Mouse (Mus musculus) cerebellum, adult (tissue): ENCODE data around the gene Mvd.

Experiments
- ATAC-seq: cut with Nextera tagmentation; 2 replicates; pipeline ENCODE4 v1.9.2; 2017; ENCODE audit warnings: mild to moderate bottlenecking, moderate library complexity, mixed read lengths; ENCODE audit not compliant: insufficient number of reproducible peaks, low FRiP score, low TSS enrichment

Mvd gene

DNA sequence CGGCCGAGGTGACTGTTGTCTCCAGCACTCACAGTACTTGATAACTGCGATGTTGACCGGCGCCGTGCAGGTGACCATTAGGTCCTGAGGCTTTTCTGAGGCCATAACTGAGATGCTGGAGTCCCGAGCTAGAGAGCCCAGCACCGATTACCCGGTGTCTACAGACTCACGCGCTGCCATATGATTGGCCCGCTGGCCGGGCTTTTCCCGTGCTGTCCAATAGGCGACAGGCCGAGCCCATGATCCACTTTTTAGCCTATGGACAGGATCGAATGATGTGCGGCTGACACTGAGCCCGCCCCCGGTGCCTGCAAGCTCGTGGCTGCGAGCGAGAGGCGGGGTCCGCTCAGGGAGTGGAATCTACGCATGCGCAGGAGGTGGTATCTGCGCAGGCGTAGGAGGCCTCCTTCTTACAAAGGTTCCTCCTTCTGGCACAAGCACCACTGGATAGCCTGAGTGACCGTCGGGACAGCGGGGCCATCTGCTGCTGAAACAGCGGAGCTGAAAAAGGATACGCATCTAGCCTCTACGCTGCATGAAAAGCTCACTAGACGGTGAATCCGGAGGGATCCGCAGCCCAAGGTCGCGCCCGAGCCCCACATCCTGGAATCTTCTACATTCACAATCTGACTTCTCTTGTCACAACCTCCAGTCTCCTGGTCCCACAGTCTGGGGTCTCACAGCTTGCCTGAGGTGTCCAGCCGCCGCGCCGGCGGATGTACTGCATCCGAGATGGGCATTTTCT, at the start of gene Mvd:
Gene Mvd, minus strand, starts transcription at position 161 of the 745 bp plus-strand sequence.
- peak; percentile 95 for ATAC-seq

DNA sequence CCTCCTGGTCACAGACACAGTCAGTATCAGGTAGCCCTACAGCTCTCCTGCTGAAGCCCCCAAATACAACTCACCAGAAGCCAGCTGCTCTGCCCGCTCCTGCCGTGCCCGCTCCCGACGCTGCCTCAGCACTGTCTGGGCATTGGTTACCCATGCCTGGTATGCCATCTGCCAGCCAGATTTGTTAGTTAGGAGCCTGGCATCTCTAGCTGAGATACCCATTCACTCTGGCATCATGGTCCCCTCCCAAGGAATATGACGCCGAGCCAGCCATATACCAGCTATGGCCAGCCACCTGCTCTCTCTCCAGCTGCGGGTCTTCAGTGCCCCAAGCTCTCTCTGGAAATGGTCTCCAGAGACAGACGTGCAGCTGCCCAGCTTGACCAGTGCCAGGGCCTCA, 45.2 kb upstream of the Mvd start:
- ATAC-seq = no peak

DNA sequence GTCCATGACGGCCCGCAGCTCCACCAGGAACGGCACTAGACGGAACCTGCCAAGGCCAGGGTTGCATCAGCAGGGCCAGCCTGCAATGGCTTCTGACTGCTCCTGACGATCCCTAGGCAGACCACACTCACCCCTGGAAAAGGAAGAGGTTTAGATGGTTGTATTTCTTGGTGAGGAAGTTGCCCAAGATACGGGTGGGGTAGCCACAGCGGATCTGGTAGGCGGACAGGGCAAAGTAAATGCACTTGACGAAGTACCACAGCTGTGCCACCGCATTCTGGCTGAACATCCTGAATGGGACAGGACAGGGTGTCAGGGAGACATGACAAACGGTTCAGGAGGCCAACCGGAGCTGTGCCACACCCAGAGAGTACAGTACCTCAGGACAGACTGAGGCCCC, 41.6 kb upstream of the Mvd start:
- no peak for ATAC-seq

DNA sequence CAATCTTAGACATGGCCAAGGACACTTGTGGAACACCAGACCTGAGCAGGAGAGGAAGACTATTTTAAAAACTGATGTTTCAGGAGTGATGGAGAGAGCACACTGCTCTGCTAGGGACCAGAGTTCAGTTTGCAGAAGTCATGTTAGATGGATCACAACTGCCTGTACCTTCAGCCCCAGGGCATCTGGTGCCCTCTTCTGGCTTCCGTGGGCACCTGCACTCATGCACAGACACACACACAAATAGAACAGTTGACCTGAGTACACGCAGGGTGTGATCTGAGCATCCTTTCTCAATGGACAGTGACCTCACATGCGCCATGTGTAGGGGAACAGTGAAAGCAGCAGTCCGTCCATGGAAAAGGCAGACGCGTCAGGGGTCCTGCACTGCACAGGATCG, 40.7 kb upstream of the Mvd start:
- ATAC-seq = no peak

DNA sequence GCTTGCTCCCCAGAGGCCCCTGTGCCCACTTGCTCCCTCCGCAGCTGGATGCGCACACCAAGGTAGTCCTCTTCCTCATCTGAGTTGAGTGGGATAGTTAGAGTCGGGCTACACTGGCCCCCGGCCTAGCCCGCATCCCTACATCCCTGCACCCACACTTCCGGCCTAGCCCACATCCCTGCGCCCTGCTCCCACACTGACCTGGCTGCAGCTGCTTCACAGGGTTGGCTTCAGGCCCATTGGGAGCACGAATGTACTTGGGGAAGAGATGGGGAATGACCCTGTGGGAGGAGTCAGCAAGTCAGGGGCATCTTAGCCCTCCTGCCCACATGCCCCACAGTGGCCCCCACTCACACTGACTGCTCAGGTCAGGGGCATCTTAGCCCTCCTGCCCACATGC, 39.2 kb upstream of the Mvd start:
- no peak for ATAC-seq

DNA sequence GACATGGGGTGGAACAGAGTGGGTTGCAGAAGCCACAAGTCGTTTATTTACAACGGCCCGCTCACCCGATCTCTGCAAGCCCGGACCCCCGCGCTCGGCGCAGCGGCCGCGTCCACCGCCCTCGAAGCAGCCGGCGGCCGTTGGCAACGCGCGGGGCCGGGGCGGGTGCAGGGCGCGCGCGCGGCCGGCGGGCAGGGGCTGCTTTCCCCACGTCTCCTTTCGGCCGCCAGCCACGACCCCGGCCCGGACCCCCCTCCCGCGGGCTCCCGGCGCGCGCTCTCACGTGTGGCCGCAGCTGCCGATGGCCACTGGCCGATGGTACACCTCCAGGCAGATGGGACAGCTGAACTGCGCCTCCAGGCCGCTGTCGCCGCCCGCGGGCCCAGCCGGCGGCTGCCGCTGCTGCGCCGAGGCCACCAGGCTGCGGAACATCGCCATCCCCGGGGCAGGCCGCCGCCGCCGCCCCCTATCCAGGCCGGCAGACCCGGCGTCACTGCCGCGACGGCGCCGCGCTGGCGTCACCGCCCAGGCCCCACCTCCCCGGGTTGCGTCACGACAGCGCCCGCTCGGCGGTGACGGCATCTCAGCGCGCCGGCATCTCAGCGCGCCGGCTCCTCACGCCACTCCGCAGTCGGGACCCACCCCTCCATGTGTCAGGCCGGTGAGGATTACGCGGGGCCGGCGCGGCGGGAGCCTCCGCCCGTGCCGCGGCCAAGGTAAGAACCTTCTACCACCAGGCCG, 32.5 kb upstream of the Mvd start, which contains the start of the genes Rnf166 and Ctu2:
Gene Rnf166, minus strand, starts transcription at position 485 of the 741 bp plus-strand sequence.
Gene Ctu2, plus strand, starts transcription at position 564 of the 741 bp plus-strand sequence.
- ATAC-seq = peak; percentile 78

DNA sequence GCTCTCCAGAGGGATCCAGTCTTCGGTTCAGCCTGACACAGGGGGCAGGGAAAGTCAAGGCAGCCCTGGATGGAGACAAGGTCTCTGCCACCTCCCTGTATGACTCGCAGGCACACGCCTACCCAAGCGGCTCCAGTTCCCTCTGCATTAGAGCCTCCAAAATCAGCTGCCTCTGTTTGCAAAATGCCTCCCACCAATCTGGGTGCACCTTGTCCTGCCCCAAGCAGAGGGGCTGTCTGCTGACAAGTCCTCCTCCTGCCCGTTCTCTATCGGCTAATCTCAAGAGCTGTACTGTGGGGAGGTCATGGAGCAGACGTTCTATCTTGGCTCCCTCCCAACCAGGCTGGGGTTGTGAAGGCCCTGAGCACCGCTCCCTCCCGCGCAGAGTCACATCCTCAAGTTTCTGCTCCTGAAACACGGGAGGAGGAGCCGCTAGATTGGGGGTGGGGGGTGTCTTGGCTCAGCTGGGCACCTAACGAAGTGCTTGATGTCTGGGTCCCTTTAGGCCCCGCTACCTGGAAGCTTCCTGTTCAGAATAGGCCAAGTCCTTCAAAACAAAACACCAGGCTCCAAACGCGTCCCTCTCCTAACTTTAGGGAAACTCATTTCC, 31.8 kb upstream of the Mvd start:
- no peak for ATAC-seq

DNA sequence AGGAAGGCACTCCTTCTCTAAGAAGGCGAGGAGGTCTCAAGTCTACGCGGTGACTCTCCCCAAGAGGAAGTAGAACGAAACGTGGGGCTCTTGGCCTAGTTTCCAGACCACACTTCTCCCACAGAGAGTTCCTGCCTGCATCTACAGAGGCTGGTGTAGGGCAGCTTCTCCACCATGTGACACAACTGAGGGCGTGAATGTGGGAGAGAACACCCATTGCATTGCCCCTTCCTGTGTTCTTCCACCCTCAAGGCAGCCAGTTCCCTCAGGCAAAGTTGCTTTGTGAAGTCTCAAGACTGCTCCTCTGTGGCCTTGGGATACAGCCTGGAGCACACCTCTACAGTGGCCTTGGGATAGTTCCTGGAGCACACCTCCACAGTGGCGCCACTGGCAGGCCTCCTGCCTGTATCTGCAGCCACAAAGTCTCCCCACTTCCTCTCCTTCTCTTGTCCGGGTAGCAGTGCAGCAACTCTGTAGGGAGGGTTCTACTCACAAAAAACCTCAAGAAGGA, 30.7 kb upstream of the Mvd start:
- ATAC-seq = no peak

DNA sequence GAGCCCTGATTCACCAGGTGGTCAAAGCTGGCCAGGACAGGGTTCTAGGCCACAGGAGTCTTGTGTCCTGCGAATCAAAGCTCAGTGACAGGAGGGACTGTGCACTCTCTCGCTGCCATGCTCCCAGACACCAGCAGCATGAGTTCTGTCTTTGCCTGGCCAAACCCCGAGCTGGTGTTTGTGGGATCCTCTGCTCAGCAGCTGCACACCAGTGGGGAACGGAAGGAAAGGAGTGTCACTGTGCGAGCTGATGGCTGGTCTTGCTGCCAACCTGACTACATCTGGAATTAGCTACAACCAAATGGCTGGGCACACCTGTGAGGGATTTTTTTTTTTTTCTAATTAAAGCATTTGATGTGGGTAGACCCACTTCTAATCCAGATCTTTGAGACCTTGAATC, 27.5 kb upstream of the Mvd start:
- ATAC-seq = no peak

DNA sequence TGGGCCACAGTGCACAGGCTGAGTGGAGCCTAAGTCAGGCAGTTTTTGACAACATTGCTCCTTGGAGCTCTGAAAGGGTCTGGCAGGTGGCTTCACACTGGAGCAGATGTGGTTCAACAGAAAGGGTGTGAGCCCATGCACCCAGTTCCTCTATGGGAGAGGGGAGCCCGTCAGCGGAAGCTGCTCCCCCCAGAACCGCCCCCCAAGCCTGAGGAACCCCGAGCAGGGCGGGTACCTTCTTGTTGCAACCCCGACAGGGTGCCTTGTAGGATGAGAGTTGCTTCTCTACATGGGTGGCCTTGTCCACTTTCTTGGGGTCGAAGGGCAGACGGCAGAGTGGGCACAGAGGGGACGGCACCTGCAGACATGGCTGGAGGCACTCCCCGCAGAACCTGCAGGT, 26.7 kb upstream of the Mvd start:
- ATAC-seq = no peak

DNA sequence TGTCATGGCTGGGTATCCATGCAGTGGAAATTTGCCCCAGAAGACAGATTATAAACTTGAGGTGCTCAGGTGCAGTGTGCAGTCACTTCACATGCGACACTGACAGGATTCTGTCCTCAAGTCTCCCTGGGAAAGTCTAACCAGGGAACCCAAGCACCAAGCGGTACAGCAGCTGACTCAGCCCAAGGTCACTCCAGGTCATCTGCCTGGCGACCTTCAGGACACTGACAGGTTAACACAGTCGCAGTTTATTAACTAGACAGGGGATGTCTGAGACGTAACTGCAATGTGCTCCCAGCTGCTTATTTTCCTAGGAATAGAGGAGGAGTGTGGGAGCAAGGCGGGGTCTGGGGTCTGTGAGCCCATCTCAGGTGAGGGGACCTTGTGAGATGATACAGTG, 26.2 kb upstream of the Mvd start:
- ATAC-seq = no peak

DNA sequence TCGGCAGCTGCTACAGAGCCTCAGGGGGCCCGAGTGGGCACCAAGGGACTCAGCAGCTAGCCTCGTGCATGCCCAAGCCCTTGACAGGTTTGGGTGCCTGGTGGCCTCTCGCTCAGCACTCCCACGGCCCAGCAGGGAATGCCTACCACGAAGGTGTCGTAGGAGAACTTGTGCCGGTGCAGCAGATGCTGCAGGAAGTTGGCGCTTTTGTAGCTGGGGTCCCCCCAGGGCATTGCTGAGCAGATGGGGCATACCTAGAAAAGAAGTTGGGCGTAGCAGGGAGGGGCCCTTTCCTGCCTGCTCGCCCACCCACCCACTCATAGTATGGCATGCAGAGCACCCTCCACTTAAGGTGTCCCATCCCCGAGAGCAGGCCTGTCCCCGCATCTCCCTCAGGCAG, 24.6 kb upstream of the Mvd start:
- no peak for ATAC-seq

DNA sequence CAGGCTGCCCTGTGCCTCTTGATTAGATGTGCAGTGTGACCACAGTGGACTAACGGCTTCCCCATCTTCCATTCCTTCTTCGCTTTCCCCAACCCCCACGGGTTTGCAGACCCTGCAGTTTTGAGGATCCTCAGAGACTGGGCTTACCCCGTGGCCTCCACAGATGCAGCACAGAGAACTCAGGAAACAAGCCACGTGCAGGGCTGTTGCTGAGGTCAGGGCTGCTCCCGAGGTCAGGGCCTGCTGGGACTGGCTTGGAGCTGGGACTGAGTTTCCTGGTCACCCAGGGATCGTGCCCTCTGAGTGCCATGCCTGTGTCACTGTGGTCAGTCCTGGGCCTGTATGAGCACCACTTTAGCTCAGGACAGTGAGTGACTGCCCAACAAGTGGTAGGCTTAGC, 21.8 kb upstream of the Mvd start:
- ATAC-seq = no peak

DNA sequence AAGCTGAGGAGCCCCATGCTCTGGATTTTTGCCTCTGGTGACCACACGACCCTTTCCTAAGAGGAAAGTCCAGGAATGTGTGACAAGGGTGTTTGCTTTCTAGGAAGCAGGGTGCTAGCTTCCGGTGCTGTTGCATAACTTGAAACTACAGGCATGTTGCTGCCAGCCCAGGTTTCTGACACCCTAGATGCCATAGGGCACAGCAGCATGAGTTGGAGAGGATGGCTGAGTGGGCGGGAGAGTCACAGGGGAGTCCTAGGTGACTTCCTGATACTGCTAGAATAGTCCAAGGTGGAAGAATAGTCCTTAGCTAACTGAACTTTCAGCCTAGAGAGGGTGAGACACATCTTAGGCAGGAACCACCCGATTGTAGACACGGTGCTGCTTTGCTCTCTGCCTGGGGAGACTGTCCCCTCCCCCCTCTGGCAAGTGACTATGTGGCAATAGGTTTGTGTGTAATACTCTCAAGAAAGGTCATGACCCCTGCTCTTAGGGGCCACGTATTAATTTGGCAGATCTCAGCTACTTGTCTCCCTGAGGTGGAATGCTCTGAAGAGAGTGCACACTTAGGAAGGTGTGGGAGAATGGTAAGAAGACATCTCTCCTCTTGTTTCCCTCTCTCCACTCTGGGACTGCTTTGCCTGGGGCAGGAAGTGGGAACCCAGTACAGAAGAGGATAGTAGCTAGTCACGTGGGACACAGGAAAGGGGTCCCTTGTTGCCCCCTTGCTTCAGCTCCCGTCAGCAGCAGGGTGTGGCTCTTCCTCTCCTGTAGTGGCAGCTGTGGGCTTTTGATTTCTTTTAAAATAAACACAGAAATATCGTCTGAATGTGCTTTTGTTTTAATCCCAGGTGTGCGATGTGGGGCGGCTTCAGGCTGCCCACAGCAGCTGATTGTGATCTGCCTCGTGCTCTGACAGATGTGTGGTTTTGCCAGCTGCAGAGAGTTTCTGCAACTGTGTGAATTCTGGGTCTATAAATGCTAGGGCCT, 20.7 kb upstream of the Mvd start:
- ATAC-seq = no peak

DNA sequence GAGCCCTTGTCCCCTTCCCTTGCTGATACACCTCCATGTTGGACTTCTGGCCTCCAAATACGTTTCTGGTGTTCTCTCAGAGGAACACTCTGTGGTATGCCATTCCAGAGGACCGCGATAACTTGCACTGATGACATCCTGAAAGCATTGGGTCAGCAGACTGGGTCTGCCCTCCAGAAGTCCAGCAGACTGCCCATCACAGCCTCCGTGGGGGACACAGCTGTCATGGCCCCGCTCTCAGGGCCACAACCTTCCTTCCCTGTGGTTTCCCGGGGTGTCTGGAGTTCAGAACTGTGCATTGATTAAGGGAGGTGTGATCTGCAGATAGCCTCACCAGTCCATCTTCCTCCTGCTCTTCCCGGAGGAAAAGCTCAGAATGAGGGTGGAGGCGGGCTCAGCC, 19.3 kb upstream of the Mvd start:
- ATAC-seq = no peak

DNA sequence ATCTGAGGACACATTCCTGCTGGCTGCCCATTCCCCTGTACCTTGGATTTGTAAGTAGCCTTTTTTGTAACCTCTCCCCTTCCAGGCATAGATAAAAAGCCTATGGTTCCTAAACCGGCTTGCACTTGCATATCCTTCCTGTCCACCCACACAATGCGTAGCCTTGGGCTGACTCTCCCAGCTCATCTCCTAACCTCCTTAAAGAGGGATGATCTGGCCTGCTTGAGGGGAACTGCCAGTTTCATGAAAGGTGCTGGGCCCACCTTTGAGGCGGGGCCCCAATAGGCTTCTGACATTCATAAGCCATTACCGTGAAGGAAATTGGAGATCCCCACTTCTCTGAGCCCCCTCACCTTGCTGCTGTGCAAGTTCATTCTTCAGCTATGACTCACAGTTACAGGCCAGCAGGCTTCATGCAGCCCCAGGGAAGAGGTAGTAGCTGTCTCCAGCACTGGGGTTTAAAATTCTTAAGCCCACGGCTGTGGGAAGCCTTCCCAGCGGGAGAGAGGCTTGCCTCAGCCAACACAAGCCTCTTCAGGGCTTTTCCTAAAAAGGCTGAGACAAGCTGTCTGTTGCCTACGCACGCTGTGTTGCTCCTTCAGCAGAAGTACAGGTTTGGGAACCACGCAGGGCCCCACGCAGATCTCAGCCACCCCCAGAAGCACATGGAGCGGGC, 18.4 kb upstream of the Mvd start:
- no peak for ATAC-seq

DNA sequence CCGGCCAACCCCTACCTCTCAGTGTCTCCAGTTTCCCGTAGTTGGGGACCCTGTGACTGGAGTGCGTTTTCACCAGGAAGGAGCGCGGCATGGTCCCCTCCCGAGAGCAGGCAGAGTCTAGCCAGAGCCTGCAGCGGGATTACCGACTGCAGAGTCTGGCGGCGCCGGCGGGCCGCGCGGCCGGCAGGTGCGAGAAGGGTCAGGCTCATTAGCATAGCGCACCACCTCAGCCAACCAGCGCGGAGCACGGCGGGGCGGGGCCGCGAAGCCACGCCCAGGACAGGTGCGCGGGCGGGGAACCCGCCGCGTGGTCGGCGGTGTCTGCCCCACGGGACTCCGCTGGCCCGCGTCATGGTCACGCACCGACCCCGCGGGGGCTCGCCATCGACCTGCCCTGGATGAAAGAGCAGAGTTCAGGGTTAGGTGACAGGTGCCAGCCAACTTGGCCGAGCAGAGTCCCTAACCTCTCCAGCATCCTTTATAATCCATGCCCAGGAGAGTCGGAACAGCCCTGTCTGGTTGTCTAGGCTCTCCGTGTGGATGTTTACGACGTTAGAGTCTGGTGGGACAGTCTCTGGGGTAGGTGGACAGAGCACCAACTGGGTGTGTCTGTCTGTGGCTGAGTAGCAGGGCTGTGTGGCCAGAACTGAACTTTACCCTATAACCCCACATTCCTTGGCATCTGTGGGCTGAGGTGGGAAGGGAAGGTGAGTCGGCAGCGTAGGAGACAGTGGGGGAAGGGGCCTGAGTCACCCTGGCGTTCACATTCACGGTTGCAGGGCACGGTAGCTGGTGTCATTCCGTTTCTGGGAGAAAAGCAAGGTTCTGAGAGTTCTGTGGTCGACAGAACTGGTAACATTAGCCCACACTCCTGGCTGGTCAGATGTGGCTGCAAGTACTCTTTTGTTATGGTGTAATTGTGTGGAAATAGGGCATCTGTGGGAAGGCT, 17.6 kb upstream of the Mvd start, which contains the start of gene Snai3:
Gene Snai3, minus strand, starts transcription at position 210 of the 949 bp plus-strand sequence.
- peak; percentile 69; the same call in 1 of the 2 replicates for ATAC-seq

DNA sequence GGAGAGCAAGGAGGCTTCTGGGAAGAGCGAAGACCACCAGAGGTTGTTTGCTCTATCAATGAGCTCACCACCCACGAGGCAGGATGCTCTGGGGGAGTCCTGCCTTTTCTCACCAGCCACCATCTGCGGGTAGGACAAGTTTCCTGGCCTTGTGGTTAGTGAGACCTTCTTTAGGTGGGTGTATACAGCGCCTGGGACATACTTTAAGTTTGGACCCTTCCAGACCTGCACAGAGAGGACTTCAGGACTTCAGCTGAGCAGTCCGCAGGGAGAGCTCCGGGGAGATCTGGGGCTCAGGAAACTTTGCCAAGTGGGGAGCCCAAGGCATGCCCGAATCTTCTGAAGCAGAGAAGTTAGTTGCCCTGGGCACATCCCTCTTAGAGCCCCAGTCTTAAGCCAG, 16.8 kb upstream of the Mvd start:
- ATAC-seq = no peak
